Mouse (Mus musculus): ENCODE measurements at regions not wholly inside any gene's neighbourhood (a gene's known extent, or its start where the extent isn't known, plus 50 kb on each side); places are given as distances from the start of the nearest gene placed in this dataset.

DNA sequence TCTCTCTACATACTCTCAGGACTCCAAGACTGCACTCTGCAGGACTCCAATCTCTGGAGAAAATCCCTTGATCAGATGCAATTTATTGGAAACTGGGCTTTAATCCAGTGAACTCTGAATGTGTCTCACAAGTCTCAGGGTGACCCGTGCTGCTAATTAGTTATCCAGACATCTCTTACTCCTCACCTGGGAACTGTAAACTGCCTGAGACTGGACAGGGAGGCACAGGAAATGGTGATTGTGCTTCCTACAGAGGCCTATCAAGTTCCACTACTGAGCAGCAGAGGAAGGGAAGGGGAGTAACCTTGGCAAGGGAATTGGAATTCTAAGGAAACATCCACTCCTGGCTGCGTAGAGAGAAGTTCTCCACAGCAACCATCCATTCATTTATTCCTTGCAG, 228.0 kb upstream of the Sgcd start:
- intact Hi-C loops (cut with DNase I): no loop called here
- no peak for DNase-seq (ENCODE audit: low spot score)

DNA sequence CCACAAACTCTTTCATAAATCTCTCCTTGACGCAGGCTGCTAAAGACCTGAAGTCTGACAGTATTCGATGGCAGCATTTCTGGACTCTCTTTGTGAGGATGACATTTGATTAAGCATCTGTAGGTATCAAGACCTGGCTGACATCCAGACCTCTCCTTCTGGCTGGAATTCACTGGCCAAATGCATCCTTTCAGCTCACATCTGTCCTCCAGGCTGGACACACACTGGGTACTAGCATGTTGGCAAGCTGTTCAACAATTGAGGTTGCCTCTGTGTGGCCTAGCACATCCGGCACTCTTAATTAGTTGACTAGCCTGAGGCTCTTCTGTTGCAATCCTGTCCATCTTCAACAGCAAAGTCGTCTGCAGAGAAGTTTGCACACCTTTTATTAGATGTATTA, 197.8 kb upstream of the Sgcd start:
- DNase-seq (ENCODE audit: low spot score): no peak

DNA sequence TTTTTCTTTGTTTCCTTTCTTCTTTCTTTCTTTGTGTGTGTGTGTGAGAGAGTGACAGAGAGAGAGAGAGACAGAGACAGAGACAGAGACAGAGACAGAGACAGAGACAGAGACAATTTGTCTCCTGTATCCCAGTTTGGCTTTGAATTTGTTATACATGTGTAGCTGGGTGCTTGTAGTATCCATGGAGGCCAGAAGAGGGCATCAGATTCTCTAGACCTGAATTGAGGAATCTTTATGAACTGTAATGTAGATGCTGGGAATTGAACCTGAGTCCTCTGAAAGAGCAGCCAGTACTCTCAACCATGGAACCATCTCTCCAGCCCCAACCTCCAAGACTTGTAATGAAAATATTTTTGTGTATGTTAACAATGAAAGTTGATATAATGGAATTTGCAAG, 190.2 kb upstream of the Sgcd start:
- intact Hi-C loops (cut with DNase I): no loop called here
- DNase-seq (ENCODE audit: low spot score): no peak

More for the DNA sequence above, 197.8 kb upstream of the Sgcd start:
- intact Hi-C loops (cut with DNase I): no loop called here

DNA sequence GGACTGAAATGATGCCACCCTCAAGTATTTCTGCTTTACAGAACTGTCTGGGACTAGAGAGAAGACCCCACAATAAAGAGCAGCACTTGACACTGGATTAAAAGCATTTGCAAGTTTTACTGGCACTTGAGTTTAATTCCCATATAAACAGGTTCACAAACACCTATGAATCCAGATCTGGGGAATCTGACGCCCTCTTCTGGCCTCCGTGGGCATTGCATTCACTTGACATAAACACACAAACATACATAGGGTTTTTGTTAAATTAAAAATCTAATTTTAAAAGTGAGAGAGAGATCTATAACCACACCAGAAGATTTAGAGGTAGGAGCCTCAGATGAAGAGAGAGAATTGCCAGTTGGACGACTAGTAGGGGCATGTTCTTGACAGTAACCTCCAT, 189.4 kb upstream of the Sgcd start:
- DNase-seq (ENCODE audit: low spot score): no peak
- intact Hi-C loops (cut with DNase I): no loop called here

DNA sequence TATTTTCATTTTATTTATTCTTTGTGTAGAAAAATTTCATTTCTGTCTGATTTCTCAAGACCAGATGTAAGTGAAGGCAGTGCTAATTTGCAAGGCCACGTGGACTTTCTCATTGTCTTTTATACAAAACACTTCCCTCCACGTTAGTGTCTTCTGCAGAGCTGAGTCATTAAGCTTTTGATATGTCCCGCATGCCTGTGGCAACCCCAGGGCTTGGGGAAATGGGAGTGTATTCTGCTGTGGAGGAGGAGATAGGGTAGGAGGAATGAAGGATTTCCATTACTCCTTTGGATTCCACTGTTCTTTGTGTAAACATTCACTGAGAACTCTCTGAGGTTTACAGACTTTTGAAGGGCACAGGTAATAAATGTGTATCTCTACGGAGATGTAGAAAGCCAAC, 187.7 kb upstream of the Sgcd start:
- intact Hi-C loops (cut with DNase I): no loop called here
- no peak for DNase-seq (ENCODE audit: low spot score)

- no peak for DNase-seq (ENCODE audit: low spot score)
- intact Hi-C loops (cut with DNase I): no loop called here
Measured at GRCm38 (mm10) chr11:48152219-48152618, 163.4 kb upstream of the Sgcd start.

GRCm38 (mm10) chr11:48133335-48133734, 144.6 kb upstream of the Sgcd start:
- intact Hi-C loops (cut with DNase I): no loop called here
- DNase-seq (ENCODE audit: low spot score): no peak

DNA sequence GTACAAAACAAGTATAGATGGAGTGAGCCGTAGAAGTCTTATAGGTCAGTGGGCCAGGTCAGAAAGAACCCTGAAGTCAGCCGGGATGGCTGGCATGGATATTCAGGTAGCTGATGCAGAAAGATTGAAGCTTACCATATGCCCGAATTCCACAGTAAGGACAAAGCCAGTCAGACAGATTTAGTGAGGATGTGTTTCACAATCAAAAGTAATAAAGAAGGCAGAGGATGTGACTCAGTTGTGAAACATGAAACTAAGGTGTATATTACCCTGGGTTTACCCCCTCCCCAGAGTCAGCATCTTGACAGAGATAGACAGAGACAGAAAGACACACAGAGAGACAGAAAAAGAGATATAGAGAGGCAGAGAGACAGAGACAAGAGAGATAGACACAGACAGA, 109.3 kb upstream of the Sgcd start:
- no peak for DNase-seq (ENCODE audit: low spot score)
- intact Hi-C loops (cut with DNase I): no loop called here

DNA sequence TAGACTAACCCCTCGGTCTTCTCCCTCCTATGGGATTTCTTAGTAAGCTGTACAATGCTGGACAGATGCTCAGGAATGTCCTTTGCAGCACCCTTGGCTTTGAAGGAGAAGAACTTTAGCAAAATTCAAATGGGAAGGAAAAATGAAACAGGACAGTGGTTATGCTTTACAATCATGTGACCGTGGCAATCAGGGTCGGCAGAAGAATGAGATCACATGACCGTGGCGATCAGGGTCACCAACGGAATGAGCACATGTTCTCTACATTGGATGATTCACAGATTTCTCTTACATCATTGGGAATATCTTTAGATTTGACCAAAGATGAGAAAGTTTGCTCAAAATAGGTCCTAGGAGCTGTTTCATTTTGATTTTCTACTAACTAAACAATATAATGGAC, 108.7 kb upstream of the Sgcd start:
- intact Hi-C loops (cut with DNase I): no loop called here
- no peak for DNase-seq (ENCODE audit: low spot score)

DNA sequence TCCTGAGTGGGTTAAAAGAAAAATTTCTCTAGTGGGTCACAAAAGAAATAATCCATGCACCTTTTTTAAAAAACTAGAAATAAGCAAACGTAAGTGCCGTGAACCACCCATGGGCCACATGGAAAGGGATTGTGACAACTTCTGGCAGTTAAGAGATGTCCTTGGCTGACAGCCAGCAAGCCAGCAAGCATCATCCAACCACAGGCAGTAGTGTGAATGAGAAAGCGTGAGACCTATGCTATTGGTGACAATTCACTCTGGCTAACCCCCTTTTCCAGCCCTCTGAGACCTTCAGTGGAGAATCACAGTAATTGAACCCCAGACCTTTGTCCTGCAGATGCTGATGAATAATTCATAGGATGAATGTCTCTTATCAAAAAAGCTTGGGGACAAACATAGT, 78.3 kb upstream of the Sgcd start:
- intact Hi-C loops (cut with DNase I): no loop called here
- DNase-seq (ENCODE audit: low spot score): no peak

GRCm38 (mm10) chr11:48063719-48064118, 75.0 kb upstream of the Sgcd start:
- intact Hi-C loops (cut with DNase I): no loop called here
- no peak for DNase-seq (ENCODE audit: low spot score)

DNA sequence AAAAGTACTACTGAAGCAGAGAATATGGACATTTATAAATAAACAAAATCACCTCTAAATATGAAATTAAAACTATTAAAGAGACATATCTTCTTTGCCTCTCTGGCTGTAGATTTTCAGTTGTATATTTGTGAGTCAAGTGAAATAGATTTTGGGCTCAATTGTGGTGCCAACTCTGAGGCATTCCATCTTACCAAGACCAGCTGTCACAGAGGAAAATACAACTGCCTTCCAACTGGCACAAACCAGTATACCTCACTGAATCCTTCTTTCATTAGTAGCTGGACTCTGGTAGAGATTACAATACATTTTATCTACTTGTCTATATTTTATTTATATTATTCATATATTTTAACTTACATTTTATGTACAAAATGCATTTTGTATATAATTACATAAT, 72.7 kb upstream of the Sgcd start:
- intact Hi-C loops (cut with DNase I): no loop called here
- no peak for DNase-seq (ENCODE audit: low spot score)

GRCm38 (mm10) chr11:48051156-48051866, 62.5 kb upstream of the Sgcd start:
- no peak for DNase-seq (ENCODE audit: low spot score)

DNA sequence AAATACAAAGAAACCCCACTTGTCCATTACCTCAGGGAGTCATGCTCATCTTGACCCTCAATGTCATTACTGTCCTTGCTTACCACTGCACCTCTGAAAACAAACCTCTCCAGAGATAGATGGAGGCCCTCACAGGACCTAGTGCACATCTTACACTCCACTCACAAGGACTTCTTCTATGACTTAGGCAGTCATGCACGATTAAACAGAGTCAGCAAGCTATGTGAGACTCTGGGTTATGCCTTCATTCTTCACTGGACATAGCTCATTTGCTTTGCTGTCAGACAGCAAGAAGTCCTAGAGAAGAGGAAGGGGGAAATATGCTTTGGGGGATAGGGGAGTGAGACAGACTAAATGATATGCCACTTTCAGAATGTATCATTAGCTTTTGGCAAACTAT, 59.5 kb upstream of the Sgcd start:
- no peak for DNase-seq (ENCODE audit: low spot score)
- intact Hi-C loops (cut with DNase I): no loop called here

More at GRCm38 (mm10) chr11:48051156-48051866, 62.5 kb upstream of the Sgcd start:
- intact Hi-C loops (cut with DNase I): no loop called here
